Mouse (Mus musculus) hematopoietic stem cell, adult 5-6 weeks (primary cell): ENCODE measurements around the gene Usp37. TPM values are rescaled to one million over a fixed set of nuclear protein-coding genes. Genes with fewer than 3 reads are reported as not detected.
"Not testable (repeated sequence)": the region's sequence is repeated elsewhere in the genome, so short reads cannot be mapped to it uniquely, and the experiment has no call there.

Experiments
- ATAC-seq, 2 experiments: fragments of 125-278 bp in 1 of 2; replicated peaks in 1 of 2; 2 replicates each; pipeline ENCODE4 v1.8.0; 2016 to 2017; ENCODE audit warnings: inconsistent platforms in 2 of 2, mild to moderate bottlenecking in 2 of 2, moderate number of reproducible peaks in 2 of 2, low read depth in 1 of 2, moderate TSS enrichment in 1 of 2; ENCODE audit not compliant: low FRiP score in 2 of 2, poor library complexity in 2 of 2, severe bottlenecking in 2 of 2, insufficient read depth in 1 of 2, low TSS enrichment in 1 of 2
- total RNA-seq: library from RNA; stranded (forward); fragments of 172-1452, 232-1000 nt; gene quantifications from 2 replicates; pipeline ENCODE4 v1.2.3, GENCODE M21; 2017

The Usp37 gene
- 62.7 and 63.0 TPM in 2 replicates for total RNA-seq

GRCm38 (mm10) chr1:74544184-74544583 is at the start of gene Usp37:
TSS of gene Usp37 (minus strand) at chr1:74544284.
- ATAC-seq: no peak

- peak; percentile 97 to 98 for ATAC-seq
These were observed 43.8 kb upstream of the Usp37 start, which contains the start of the genes Zfp142 and Bcs1l for GRCm38 (mm10) chr1:74587773-74588445. TSS of gene Zfp142 (minus strand) at chr1:74588246. TSS of gene Bcs1l (plus strand) at chr1:74588289.

GRCm38 (mm10) chr1:74587233-74587772 is 43.2 kb upstream of the Usp37 start:
- ATAC-seq: no peak

GRCm38 (mm10) chr1:74584616-74585398 is 40.7 kb upstream of the Usp37 start:
- no peak for ATAC-seq

DNA sequence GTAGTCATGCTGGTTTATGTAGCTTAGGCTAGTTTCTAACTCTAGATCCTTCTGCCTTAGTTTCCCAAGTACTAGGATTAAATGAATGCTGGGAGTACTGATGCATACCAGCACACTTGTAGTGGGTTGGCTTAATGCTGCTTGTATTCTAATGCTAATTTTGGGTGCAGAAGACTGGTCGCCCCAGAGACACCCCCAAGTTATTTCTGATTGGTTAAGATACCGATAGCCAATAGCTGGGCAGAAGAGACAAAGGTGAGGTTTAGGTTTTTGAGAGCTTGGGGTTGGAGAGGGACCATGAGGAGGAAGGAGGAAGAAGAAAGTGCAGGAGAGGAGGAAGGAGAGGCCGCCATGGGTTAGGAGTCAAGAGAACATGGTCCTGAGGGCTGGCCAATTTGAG is 38.5 kb upstream of the Usp37 start:
- no peak for ATAC-seq

DNA sequence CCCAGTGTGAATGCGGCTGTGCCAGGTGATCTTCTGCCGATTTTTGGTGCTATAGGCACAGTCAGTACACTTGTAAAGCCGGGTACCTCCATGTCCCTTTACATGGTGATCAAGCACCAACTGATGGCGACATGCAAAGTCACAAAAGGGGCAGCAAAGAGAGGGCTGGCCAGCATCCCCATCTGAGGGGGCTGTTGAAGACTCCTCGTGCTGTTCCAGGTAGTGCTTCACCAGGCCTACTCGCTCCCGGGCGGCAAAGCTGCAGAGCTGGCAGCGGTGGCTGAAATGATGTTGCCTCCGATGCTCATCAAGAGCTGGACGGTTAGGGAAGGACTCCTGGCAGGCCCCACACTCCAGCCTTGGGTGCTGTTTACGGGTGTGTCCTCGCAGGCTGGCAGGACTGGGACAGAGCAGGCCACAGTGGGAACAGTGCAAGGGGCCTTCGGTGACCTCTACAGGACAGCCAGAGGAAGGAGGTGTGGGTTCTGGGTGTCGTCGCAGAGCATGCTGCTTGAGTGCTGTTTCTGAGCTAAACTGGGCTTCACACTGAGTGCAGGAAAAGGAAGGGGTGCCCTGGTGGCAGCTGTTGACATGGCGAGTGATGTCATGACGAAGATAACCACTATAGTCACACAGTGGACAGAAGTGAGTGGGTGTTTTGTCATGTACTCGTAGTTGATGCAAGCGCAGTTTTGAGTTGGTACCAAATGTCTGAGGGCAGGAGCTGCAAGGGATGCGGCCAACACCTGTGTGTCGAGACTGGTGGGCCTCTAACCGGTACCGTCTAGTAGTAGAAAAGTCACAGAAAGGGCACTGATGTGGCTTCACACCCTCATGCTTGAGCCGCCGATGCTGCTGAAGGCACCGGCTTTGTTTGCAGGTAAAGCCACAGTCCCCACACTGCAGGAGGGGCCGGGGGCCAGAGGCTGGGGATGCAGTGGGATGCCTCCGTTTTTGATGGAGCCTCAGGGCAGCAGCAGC is 25.9 kb upstream of the Usp37 start:
- ATAC-seq: no peak

- ATAC-seq: no peak
These were observed 21.8 kb upstream of the Usp37 start for GRCm38 (mm10) chr1:74565834-74566233.

GRCm38 (mm10) chr1:74559061-74559460 is 15.0 kb upstream of the Usp37 start:
- ATAC-seq: no peak

DNA sequence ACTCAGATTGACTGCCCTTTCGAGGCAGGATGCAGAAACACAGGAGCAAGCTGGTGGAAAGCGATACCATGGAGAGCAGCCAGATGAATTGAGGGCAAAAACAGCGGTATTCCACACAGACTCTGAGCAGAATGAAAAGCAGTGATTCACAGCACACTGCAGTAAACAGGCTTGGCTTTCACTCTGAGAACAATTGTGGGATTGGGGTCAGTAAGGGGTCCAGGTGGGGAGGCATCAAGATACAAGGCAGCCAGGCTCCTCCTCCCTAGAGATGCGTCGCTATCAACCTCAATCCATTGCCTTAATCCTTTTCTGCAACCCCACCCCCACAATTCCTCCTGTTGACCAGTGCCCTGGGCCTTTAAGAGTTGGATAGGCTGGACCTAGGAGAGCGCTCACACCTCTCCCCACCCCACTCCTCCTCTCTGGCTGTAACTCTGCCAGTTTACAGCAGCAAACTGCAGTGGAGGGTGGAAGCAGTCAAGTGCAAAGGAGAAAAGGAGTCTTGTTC is 1.6 kb downstream of the Usp37 start, which contains the start of gene Plcd4:
Gene Plcd4, plus strand, starts transcription at position 438 of the 511 bp plus-strand sequence.
- ATAC-seq: no peak

- no peak for ATAC-seq
These were observed 5.4 kb downstream of the Usp37 start for GRCm38 (mm10) chr1:74538650-74539049.

DNA sequence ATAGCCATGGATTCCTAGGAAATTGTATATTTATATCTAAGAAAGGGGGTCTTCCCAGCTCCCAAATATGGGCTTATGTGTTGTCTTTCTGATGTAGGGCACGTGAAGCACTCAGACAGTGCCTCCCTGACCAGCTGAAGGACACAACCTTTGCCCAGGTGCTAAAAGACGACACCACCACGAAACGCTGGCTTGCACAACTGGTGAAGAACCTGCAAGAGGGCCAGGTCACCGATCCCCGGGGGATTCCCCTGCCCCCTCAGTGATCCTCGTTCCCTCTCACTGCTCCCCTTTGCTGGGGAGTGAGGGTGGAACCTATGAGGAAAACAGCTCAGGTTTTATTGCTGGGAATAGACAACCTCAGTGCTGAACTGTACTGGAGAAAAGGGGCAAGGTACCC is 15.5 kb downstream of the Usp37 start:
- ATAC-seq: no peak

- ATAC-seq: no peak
These were observed 19.3 kb downstream of the Usp37 start for GRCm38 (mm10) chr1:74524746-74525145.

- ATAC-seq: no peak
These were observed 24.2 kb downstream of the Usp37 start for GRCm38 (mm10) chr1:74519875-74520274.

DNA sequence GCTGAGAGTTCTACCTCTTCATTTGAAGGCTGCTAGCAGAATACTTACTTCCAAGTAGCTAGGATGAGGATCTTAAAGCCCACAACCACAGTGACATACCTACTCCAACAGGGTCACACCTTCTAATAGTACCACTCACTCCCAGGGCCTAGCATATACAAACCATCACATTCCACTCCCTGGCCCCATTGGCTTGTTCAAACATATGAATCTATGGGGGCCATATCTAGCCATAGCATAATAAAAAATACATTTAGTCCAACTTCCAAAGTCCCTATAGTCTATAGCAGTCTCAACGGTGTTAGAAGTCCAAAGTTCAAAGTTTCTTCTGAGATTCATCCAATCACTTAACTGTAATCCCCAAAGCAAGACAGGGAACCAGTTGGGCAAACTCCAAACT is 31.1 kb downstream of the Usp37 start:
- ATAC-seq: not testable (repeated sequence)

DNA sequence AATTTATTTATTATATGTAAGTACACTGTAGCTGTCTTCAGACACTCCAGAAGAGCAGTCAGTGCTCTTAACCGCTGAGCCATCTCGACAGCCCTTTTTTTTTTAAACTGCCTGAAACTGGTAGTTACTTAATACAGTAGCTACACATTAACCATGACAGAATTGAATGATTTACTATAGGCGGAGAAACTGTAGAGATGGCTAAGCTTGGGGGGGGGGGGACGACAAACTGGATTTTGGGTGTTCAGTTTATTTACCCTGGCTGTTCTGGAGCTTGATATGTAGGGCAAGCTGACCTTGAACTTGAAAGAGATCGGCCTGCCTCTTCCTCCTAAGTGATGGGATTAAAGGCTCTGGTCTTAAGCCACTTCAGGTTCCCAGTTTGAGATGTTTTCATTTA is 32.8 kb downstream of the Usp37 start:
- no peak for ATAC-seq

DNA sequence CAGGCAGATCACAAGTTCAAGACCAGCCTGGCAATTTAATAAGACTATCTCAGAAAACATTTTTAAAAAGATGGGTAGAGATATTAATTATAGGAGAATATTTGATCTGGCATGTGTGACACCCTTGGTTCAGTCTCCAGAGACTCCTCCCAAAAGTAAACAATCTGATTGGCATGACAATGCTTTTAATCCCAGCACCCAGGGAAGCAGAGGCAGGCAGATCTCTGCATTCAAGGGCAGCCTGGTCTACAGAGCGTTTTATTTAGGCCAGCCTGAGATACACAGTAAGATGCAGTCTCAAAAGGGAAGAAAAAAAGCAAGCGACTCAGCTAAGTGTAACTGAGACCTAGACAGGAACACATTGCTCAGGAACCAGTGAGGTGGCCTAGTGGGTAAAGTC is 36.3 kb downstream of the Usp37 start:
- no peak for ATAC-seq

DNA sequence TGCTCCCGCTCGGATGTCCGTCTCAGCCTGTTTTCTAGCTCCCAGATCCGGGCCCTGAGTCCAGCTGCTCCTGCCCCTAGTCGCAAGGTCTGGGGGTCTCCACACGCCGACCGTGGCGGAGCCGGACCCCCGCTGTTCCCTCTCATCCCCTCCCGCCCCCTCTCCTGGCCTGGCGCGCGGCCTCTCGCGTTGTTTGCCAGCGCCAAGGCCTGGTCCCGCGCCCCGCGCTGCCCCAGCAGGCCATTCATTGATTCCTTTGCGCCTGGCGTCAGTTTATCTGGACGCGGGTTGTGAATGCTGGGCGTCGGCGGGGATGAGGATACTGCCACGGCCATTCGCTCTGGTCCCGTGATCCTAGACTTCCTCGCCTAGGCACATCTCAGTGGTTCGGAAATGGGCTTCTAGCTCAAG is 37.6 kb downstream of the Usp37 start:
- ATAC-seq: peak in 1 of 2 experiments; percentile 30; a peak in 2 of 4 replicates
